Mouse (Mus musculus) stomach, embryonic 16.5 days (tissue): ENCODE measurements around the gene Usp15. TPM values are rescaled to one million over a fixed set of nuclear protein-coding genes. Genes with fewer than 3 reads are reported as not detected.
A peak's percentile ranks its signal among the peaks of the same experiment; 100 is the strongest.

Experiments
- ATAC-seq: fragments of 200-750 bp; cut with Nextera tagmentation; 2 replicates; pipeline ENCODE4 v1.8.0; 2017; ENCODE audit warnings: moderate number of reproducible peaks, moderate TSS enrichment; ENCODE audit not compliant: insufficient read depth, low FRiP score
- H3K27ac ChIP-seq: fragments of 300-500 bp; sonication (generic); 2 replicates; pipeline ENCODE4 v1.5.1; 2014; ENCODE audit warnings: low read length
- H3K27me3 ChIP-seq: fragments of 300-500 bp; sonication (generic); 2 replicates; pipeline ENCODE4 v1.6.1; 2014; ENCODE audit warnings: low read length, control low read depth, mixed read lengths; ENCODE audit not compliant: control insufficient read depth, insufficient read depth
- H3K36me3 ChIP-seq: fragments of 300-500 bp; sonication (generic); 2 replicates; pipeline ENCODE4 v1.6.1; 2014; ENCODE audit warnings: low read length; ENCODE audit not compliant: control insufficient read depth, insufficient read depth
- H3K4me1 ChIP-seq: fragments of 300-500 bp; sonication (generic); 2 replicates; pipeline ENCODE4 v1.6.1; 2014; ENCODE audit warnings: low read length, control low read depth, mixed read lengths; ENCODE audit not compliant: control insufficient read depth, insufficient read depth
- H3K4me2 ChIP-seq: fragments of 300-500 bp; sonication (generic); 2 replicates; pipeline ENCODE4 v1.6.1; 2014; ENCODE audit warnings: low read depth, low read length, mixed read lengths
- H3K4me3 ChIP-seq: fragments of 300-500 bp; sonication (generic); replicated peaks from 2 replicates; pipeline ENCODE4 v1.5.1; 2014; ENCODE audit warnings: mild to moderate bottlenecking, low read length
- H3K9ac ChIP-seq: fragments of 300-500 bp; sonication (generic); 2 replicates; pipeline ENCODE4 v1.6.1; 2014; ENCODE audit warnings: low read length
- H3K9me3 ChIP-seq: fragments of 300-500 bp; sonication (generic); replicated peaks from 2 replicates; pipeline ENCODE4 v1.6.1; 2016; ENCODE audit warnings: low read length, control low read depth; ENCODE audit not compliant: control insufficient read depth
- WGBS: fragments of 180-500 bp; shearing (Covaris S2); extraction: QIAGEN DNeasy Blood & Tissue Kit; methylation state at CpG from one replicate; pipeline ENCODE4 v1.1.7; 2014; 5-methylcytosine and 5-hydroxymethylcytosine counted together
- polyA plus RNA-seq: library from polyadenylated mRNA; unstranded; fragments of >200 nt; fragmentation: Nextera tagmentation; extraction: Ambion mirVana; gene quantifications from 2 replicates; pipeline ENCODE4 v1.2.1, GENCODE M21; 2015

Gene Usp15
- polyA plus RNA-seq, 1 experiment from 2014 or later, result 77.3 TPM

DNA sequence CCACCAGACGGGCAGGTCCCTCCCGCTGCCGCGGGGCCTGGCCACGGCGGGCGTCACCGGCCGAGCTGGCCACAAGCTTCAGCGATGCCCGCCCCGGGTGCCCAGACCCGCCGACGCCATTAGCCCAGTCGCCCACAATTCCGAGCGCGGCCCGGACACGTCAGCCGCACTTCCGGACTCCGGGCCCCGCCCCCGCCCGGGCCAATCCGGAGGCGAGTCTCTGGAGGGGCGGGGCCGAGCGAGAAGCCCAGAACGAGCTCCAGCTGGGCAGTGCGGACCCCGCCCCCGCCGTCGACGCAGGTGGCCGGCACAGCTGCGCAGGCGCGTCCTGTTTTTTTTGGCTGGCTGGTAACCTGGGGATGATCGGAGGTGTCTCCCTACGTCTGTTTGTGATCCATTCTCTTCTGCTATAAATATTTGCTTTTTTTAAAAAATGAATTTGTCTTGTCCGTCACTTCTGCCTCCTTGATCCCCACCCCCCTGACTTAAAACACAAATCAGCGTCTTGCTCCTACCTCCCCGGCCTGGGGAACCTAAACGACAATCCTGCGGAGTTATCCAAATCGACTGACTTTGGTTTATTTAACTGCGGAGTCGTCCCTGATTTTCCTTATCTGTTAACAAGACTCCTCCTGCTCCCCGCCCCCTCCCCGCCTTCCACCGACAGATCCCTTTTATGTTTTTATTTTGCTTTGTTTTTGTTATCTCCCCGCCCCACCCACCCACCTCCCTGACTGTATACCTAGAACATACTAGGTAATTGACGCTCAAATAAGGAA lies 120.4 kb downstream of the Usp15 start, which contains the start of gene Mon2:
TSS of gene Mon2 (minus strand) at position 261 of the 779 bp plus-strand sequence.
- ATAC-seq, result peak; percentile 100
- peak within 1 kb of the TSS; percentile 92 for H3K4me3 ChIP-seq
- under 1% methylated on average over 54 of the region's 58 CpGs for WGBS

DNA sequence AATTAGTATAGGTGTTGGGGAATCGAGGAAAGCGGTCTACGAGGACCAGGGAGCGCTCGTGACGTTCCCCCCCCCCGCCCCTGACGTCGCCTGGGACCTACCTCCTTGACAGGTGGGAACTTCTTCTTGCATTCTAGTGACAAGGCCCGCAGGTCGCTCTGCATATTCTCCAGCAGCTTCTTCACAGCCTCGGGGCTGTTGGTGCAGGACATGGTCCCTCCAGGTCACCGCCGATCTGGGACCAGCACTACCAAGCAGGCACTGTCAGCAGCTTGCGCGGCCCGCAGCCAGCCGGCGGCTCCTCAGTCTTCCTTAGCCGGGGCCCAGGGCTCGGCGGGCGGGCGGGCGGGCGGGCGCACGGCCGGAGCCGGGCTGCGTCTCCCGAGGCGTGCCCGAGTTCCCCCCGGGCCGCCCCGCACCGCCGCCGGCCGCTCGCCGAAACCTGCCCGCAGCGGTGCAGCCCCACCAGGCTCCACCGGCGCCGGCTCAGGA lies 121.0 kb downstream of the Usp15 start:
- WGBS, result under 1% methylated on average over 42 of the region's 48 CpGs

More for the DNA sequence above, 120.4 kb downstream of the Usp15 start, which contains the start of gene Mon2:
- peaks cover 5% of the 10 kb centered on the region for H3K4me1 ChIP-seq
- H3K4me2 ChIP-seq, result peak within 1 kb of the TSS; percentile 84
- H3K27ac ChIP-seq, result peak within 1 kb of the TSS; percentile 74
- no peaks in the 10 kb centered on the region for H3K36me3 ChIP-seq
- no peaks in the 10 kb centered on the region for H3K9me3 ChIP-seq
- H3K27me3 ChIP-seq, result no peaks in the 10 kb centered on the region
- H3K9ac ChIP-seq, result peak within 1 kb of the TSS; percentile 95

DNA sequence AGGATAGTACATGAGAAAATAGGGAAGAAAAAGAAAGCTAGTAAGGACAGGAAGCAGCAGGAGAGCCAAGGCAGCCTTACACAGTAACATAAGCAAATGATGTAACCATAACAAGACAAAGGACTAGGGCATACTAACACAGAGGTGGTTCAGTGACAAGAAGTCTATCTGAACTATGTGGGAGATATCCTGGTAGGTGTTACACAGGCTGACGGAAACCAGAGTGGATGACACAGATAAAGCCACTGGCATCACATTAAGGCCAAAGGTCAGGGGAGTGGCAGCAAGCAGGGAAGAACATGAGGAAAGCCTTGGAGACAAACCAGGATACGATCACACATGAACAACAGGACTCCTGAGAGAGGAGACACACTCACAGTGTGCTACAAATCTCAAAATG lies 124.8 kb downstream of the Usp15 start:
- H3K4me2 ChIP-seq, result no peak overlapping the region
- no peak overlapping the region for H3K4me3 ChIP-seq
- H3K9ac ChIP-seq, result no peak overlapping the region
- no peaks in the 10 kb centered on the region for H3K27me3 ChIP-seq
- peaks cover 5% of the 10 kb centered on the region for H3K4me1 ChIP-seq
- 0 out of 2 replicates have a peak, but pooled peaks cover 5% of the 10 kb centered on the region for H3K36me3 ChIP-seq
- 0 out of 2 replicates have a peak, but pooled peaks cover 4% of the 10 kb centered on the region for H3K9me3 ChIP-seq
- ATAC-seq, result no peak
- H3K27ac ChIP-seq, result no peak overlapping the region
- 73% methylated on average over 2 of the region's 2 CpGs for WGBS

More for the DNA sequence above, 121.0 kb downstream of the Usp15 start:
- peak; percentile 65 for ATAC-seq
- Histone ChIP-seq H3K9me3 (no peaks in the 10 kb centered on the region), H3K4me3 (peak overlapping the region; percentile 92), H3K4me1 (peaks cover 5% of the 10 kb centered on the region), H3K36me3 (no peaks in the 10 kb centered on the region), H3K27ac (peak overlapping the region; percentile 74), H3K4me2 (peak overlapping the region; percentile 84), H3K27me3 (no peaks in the 10 kb centered on the region), H3K9ac (peak overlapping the region; percentile 95)

DNA sequence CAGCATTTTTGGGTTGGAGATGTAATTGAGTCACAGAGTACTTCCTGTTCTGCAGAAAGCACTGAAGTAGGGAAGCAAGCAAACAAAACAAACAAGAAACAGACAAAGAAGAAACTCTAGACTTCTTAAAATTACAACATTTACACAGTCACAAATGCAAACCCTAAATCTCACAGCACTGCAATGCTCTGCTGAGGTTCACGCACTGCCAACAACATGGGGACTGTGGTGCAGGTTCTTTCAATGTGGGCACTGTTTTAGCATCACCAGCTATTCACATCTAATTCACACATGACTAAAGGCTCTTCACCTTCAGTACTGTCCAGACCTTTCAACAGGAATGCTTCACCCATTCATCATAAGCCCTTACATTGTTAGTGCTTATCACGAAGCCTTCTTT lies 133.8 kb downstream of the Usp15 start:
- 89% methylated on average over 2 of the region's 2 CpGs for WGBS
- Histone ChIP-seq H3K27me3 (no peaks in the 10 kb centered on the region), H3K9ac (no peak overlapping the region), H3K4me1 (no peaks in the 10 kb centered on the region), H3K4me2 (no peak overlapping the region), H3K4me3 (no peak overlapping the region), H3K27ac (no peak overlapping the region), H3K9me3 (no peaks in the 10 kb centered on the region), H3K36me3 (no peaks in the 10 kb centered on the region)
- no peak for ATAC-seq

DNA sequence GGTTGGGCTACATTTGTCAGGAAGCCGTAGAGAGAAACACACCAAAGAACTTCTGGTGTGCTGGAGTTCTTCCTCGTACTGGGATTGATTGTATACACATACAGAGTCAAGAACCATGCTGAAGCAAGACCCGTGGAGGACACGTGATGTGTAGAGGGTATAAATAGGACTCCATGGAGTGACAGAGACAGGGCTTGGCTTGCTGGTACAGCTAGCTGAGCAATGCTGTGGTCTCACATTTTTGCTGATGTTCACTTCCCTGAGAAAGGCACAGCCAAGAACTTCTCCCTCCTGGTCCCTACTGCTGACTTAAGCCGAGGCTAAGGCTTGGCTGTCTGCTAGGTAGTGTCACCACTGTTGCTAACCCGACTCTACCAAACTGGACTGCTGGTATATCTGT lies 136.0 kb downstream of the Usp15 start:
- Histone ChIP-seq H3K36me3 (no peaks in the 10 kb centered on the region), H3K9me3 (no peaks in the 10 kb centered on the region), H3K4me1 (no peaks in the 10 kb centered on the region), H3K27ac (no peak overlapping the region), H3K27me3 (no peaks in the 10 kb centered on the region), H3K4me2 (no peak overlapping the region), H3K4me3 (no peak overlapping the region), H3K9ac (no peak overlapping the region)
- no peak for ATAC-seq
- 86% methylated on average over 6 of the region's 6 CpGs for WGBS

DNA sequence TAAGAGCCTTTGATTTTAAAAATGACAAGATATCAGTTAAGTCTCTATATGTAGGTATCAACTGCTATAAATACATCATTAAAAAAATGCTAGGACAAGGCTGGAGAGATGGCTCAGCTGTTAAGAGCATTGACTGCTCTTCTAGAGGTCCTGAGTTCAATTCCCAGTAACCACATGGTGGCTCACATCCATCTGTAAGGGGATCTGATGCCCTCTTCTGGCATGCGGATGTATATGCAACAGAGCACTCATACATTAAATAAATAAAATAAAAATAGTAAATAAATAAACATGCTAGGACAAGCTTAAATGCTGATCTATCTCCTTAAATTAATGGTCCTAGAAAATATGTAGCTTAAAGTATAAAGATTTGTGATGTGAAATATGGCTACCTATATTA lies 139.7 kb downstream of the Usp15 start:
- no peak overlapping the region for H3K4me2 ChIP-seq
- WGBS, result 88% methylated on average over 1 of the region's 1 CpGs
- H3K4me3 ChIP-seq, result no peak overlapping the region
- H3K27ac ChIP-seq, result no peak overlapping the region
- H3K27me3 ChIP-seq, result no peaks in the 10 kb centered on the region
- no peak overlapping the region for H3K9ac ChIP-seq
- H3K4me1 ChIP-seq, result no peaks in the 10 kb centered on the region; the same call in 1 of the 2 replicates
- no peak for ATAC-seq
- no peaks in the 10 kb centered on the region for H3K36me3 ChIP-seq
- H3K9me3 ChIP-seq, result no peaks in the 10 kb centered on the region

DNA sequence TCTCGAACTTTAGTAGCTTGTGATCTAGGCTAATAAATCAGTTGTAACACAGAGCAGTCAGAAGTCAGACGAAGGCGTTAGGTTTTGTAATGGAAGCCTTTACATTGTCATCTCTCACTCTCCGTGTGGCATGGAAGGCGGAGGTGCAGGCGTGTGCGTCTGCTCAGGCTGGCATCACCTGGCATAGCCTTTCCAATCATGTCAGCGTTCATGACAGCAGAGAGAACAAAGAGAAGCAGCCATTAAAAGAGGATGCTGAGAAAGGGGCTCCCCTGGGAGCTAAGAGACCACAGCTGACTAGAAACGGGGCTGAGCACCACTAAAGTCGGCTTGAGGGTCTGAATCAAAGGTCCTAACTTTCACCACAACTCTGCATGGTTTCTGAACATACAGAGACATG lies 140.3 kb downstream of the Usp15 start:
- 88% methylated on average over 10 of the region's 10 CpGs for WGBS
- no peaks in the 10 kb centered on the region for H3K36me3 ChIP-seq
- no peak overlapping the region for H3K4me3 ChIP-seq
- no peaks in the 10 kb centered on the region; the same call in 1 of the 2 replicates for H3K4me1 ChIP-seq
- no peak overlapping the region for H3K9ac ChIP-seq
- H3K27me3 ChIP-seq, result no peaks in the 10 kb centered on the region
- H3K9me3 ChIP-seq, result no peaks in the 10 kb centered on the region
- no peak for ATAC-seq
- no peak overlapping the region for H3K27ac ChIP-seq
- H3K4me2 ChIP-seq, result no peak overlapping the region

DNA sequence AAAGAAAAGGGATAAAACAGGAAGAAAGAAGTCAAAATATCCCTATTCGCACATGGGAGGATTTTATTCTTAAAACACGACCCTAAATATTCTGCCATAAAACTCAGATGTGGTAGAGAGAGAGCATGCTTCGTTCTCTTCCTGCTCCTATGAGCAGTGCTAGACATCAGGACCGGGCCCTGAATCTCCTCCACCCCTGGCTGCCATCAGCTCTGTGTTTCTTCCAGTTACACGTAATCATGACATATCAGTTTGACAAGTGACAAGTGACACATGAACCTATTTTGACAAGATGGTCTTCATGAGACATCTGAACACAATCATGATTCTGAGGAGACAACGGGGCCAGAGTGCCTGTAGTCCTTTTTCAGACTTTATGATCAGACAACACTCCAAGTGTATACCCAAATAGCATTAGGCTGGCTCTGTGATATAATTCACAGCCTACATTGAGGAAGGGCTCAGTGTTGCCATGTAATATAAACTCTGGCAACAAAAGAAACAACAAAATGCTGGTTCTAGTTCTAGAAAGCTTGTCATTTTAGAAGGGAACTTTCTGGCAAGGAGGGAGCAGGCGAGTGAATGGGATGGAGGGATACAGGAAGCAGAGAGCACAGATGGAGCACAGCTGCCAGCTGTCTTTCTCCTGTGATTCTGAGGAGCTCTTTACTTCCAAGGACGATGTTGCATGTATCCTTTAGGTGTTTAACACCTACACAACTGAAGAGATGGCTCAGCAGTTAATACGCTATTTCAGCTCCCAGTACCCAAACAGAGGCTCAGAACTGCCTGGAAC lies 141.4 kb downstream of the Usp15 start:
- Histone ChIP-seq H3K36me3 (no peaks in the 10 kb centered on the region), H3K27me3 (no peaks in the 10 kb centered on the region), H3K9me3 (no peaks in the 10 kb centered on the region), H3K4me1 (no peaks in the 10 kb centered on the region; the same call in 1 of the 2 replicates), H3K9ac (no peak overlapping the region), H3K27ac (no peak overlapping the region), H3K4me3 (no peak overlapping the region), H3K4me2 (no peak overlapping the region)
- ATAC-seq, result no peak
- WGBS, result 80% methylated on average over 9 of the region's 9 CpGs
